Mouse (Mus musculus) neural tube, embryonic 14.5 days (tissue): Measurements from ENCODE around the gene Rps4x. TPM values are rescaled to one million over a fixed set of nuclear protein-coding genes. Genes with fewer than 3 reads are reported as not detected.
"Not testable (repeated sequence)": the region's sequence is repeated elsewhere in the genome, so short reads cannot be mapped to it uniquely, and the experiment has no call there.

ENCODE experiments used
- ATAC-seq: fragments of 200-750 bp; cut with Nextera tagmentation; 2 replicates; pipeline ENCODE4 v1.8.0; 2017; ENCODE audit warnings: low read depth, mild to moderate bottlenecking, moderate TSS enrichment, moderate library complexity
- H3K27ac ChIP-seq: fragments of 300-500 bp; sonication (generic); 2 replicates; pipeline ENCODE4 v1.5.1; 2014; ENCODE audit warnings: low read depth, mild to moderate bottlenecking, control low read depth, low read length, moderate library complexity, mixed read lengths
- H3K27me3 ChIP-seq: fragments of 300-500 bp; sonication (generic); 2 replicates; pipeline ENCODE4 v1.6.1; 2014; ENCODE audit warnings: low read length; ENCODE audit not compliant: control insufficient read depth, insufficient read depth
- H3K36me3 ChIP-seq: fragments of 300-500 bp; sonication (generic); 2 replicates; pipeline ENCODE4 v1.6.1; 2014; ENCODE audit warnings: low read length, mixed read lengths; ENCODE audit not compliant: control insufficient read depth, insufficient read depth
- H3K4me1 ChIP-seq: fragments of 300-500 bp; sonication (generic); 2 replicates; pipeline ENCODE4 v1.6.1; 2014; ENCODE audit warnings: low read length; ENCODE audit not compliant: control insufficient read depth, insufficient read depth
- H3K4me2 ChIP-seq: fragments of 300-500 bp; sonication (generic); 2 replicates; pipeline ENCODE4 v1.6.1; 2014; ENCODE audit warnings: mild to moderate bottlenecking, low read depth, low read length, control low read depth
- H3K4me3 ChIP-seq: fragments of 300-500 bp; sonication (generic); 2 replicates; pipeline ENCODE4 v1.5.1; 2014; ENCODE audit warnings: low read depth, low read length, control low read depth, mixed read lengths
- H3K9ac ChIP-seq: fragments of 300-500 bp; sonication (generic); replicated peaks from 2 replicates; pipeline ENCODE4 v1.6.1; 2014; ENCODE audit warnings: low read depth, mild to moderate bottlenecking, control low read depth, low read length, mixed read lengths
- H3K9me3 ChIP-seq: fragments of 300-500 bp; sonication (generic); 2 replicates; pipeline ENCODE4 v1.6.1; 2016; ENCODE audit warnings: low read length; ENCODE audit not compliant: control insufficient read depth
- WGBS: fragments of 180-500 bp; shearing (Covaris S2); extraction: QIAGEN DNeasy Blood & Tissue Kit; methylation state at CpG from one replicate; pipeline ENCODE4 v1.1.7; 2014; 5-methylcytosine and 5-hydroxymethylcytosine counted together
- polyA plus RNA-seq: library from polyadenylated mRNA; unstranded; fragments of >200 nt; fragmentation: Nextera tagmentation; extraction: Ambion mirVana; gene quantifications from 2 replicates; pipeline ENCODE4 v1.2.1, GENCODE M21; 2014

The Rps4x gene
- 390 and 436 TPM in 2 replicates for polyA plus RNA-seq

GRCm38 (mm10) chrX:102188712-102189497, at the start of gene Rps4x:
Gene Rps4x (minus strand): TSS chrX:102189394.
- H3K36me3 ChIP-seq, result no peaks in the 10 kb centered on the region
- peak; percentile 95 for ATAC-seq
- 12% methylated on average over 37 of the region's 37 CpGs for WGBS

DNA sequence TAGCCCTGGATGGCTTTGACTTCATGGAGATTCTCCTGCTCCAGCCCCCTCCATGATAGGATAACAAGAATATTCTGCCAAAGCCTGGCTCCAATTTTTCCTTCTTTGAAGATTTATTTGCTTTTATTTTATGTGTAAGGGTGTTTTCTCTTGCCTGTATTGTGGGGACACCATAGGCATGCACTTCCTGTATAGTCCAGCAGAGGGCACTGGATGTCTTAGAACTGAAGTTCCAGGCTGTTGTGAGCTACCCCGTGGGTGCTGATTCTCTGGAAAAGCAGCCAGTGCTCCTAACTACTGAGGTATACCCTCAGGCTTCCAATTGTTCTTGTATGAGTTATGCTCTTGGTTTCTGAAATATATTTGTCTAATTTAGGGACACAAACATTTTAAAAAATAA, 29.9 kb upstream of the Rps4x start:
- Histone ChIP-seq H3K27ac (no peak overlapping the region), H3K36me3 (no peaks in the 10 kb centered on the region), H3K4me2 (no peak overlapping the region), H3K4me1 (no peaks in the 10 kb centered on the region), H3K9me3 (no peaks in the 10 kb centered on the region), H3K27me3 (no peaks in the 10 kb centered on the region), H3K4me3 (no peak overlapping the region), H3K9ac (no peak overlapping the region)
- 22% methylated on average over 1 of the region's 1 CpGs for WGBS
- no peak for ATAC-seq

More at GRCm38 (mm10) chrX:102188712-102189497, at the start of gene Rps4x:
- peak within 1 kb of the TSS; percentile 57 for H3K9ac ChIP-seq
- H3K4me2 ChIP-seq, result peak within 1 kb of the TSS; percentile 63
- no peaks in the 10 kb centered on the region for H3K9me3 ChIP-seq
- peaks cover 11% of the 10 kb centered on the region for H3K4me1 ChIP-seq
- peak within 1 kb of the TSS; percentile 77 for H3K27ac ChIP-seq
- H3K4me3 ChIP-seq, result peak within 1 kb of the TSS; percentile 53
- H3K27me3 ChIP-seq, result no peaks in the 10 kb centered on the region

GRCm38 (mm10) chrX:102215356-102215755, 26.2 kb upstream of the Rps4x start:
- 29% methylated on average over 9 of the region's 9 CpGs for WGBS
- H3K36me3 ChIP-seq, H3K27me3 ChIP-seq, H3K4me3 ChIP-seq, H3K9ac ChIP-seq, H3K9me3 ChIP-seq, H3K4me1 ChIP-seq, H3K4me2 ChIP-seq, ATAC-seq, H3K27ac ChIP-seq: not testable (repeated sequence)

- Histone ChIP-seq H3K4me2 (no peak overlapping the region), H3K9me3 (no peaks in the 10 kb centered on the region), H3K27ac (no peak overlapping the region), H3K36me3 (no peaks in the 10 kb centered on the region), H3K4me3 (no peak overlapping the region), H3K27me3 (no peaks in the 10 kb centered on the region), H3K9ac (no peak overlapping the region), H3K4me1 (peaks cover 11% of the 10 kb centered on the region)
- WGBS, result 62% methylated on average over 1 of the region's 1 CpGs
- no peak for ATAC-seq
Observed at GRCm38 (mm10) chrX:102190840-102191239, 1.6 kb upstream of the Rps4x start.

- Histone ChIP-seq H3K4me1 (peaks cover 11% of the 10 kb centered on the region), H3K9ac (no peak overlapping the region), H3K27ac (no peak overlapping the region), H3K4me3 (no peak overlapping the region), H3K9me3 (no peaks in the 10 kb centered on the region), H3K36me3 (no peaks in the 10 kb centered on the region), H3K4me2 (no peak overlapping the region), H3K27me3 (no peaks in the 10 kb centered on the region)
- ATAC-seq, result peak; percentile 1; the same call in 1 of the 2 replicates
- WGBS, result 45% methylated on average over 5 of the region's 5 CpGs
Observed at GRCm38 (mm10) chrX:102189581-102189980, 387 bp upstream of the Rps4x start.

DNA sequence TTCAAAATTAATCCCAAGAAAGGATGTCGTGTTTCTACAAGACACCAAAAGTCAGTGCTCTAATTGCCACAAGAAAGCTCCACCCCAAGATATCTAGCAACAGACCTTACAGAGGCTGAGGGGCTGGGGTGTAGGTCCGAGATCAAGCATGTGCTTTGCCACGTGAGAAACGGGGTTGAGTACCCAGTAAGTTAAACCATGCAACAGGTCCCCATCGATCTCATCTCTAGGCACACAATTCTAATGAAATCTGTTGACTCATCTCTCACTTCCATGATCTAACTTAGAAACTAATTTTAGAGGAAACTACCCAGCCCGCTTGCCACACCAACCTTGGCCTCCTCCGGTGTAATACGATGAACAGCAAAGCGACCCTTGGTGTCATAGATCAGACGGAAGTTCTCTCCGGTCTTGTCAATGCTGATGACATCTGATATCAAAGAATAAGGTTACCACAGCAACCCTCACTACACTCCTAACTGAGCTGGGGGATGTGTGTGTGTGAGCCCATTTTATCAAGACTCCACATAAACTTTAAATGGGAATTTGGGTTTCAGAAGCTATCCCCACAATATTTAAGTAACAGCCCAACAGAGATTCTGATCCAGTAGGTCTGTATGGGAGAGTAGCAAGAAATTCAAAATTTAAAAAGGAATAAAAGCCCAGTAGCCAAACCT, 2.0 kb downstream of the Rps4x start:
- WGBS, result 38% methylated on average over 11 of the region's 11 CpGs
- peaks cover 11% of the 10 kb centered on the region for H3K4me1 ChIP-seq
- no peaks in the 10 kb centered on the region for H3K36me3 ChIP-seq
- peak overlapping the region; percentile 53 for H3K4me3 ChIP-seq
- H3K9me3 ChIP-seq, result no peaks in the 10 kb centered on the region
- no peak overlapping the region for H3K9ac ChIP-seq
- no peak overlapping the region for H3K27ac ChIP-seq
- H3K27me3 ChIP-seq, result no peaks in the 10 kb centered on the region
- no peak for ATAC-seq
- peak overlapping the region; percentile 63 for H3K4me2 ChIP-seq

GRCm38 (mm10) chrX:102182575-102182974, 6.6 kb downstream of the Rps4x start:
- Histone ChIP-seq H3K27ac (no peak overlapping the region), H3K4me3 (no peak overlapping the region), H3K4me2 (no peak overlapping the region), H3K36me3 (no peaks in the 10 kb centered on the region), H3K9me3 (no peaks in the 10 kb centered on the region), H3K9ac (no peak overlapping the region), H3K4me1 (peaks cover 8% of the 10 kb centered on the region), H3K27me3 (no peaks in the 10 kb centered on the region)
- no peak for ATAC-seq

- no peak overlapping the region for H3K4me3 ChIP-seq
- no peaks in the 10 kb centered on the region for H3K27me3 ChIP-seq
- H3K9ac ChIP-seq, result no peak overlapping the region
- no peaks in the 10 kb centered on the region for H3K4me1 ChIP-seq
- H3K9me3 ChIP-seq, result no peaks in the 10 kb centered on the region
- no peak overlapping the region for H3K4me2 ChIP-seq
- no peak overlapping the region for H3K27ac ChIP-seq
- no peak for ATAC-seq
- 86% methylated on average over 5 of the region's 5 CpGs for WGBS
- H3K36me3 ChIP-seq, result no peaks in the 10 kb centered on the region
Observed at GRCm38 (mm10) chrX:102175538-102176287, 13.5 kb downstream of the Rps4x start.
